Mouse (Mus musculus) liver, embryonic 14.5 days (tissue): Measurements from ENCODE around the gene Lamtor2.

Experiments
- CTCF ChIP-seq: IDR thresholded peaks from 2 replicates; pipeline ENCODE4 v1.5.1; 2016; ENCODE audit warnings: antibody characterized with exemption, low read depth, control low read depth
- EP300 ChIP-seq: IDR thresholded peaks from 2 replicates; pipeline ENCODE4 v1.6.1; 2016; ENCODE audit warnings: antibody characterized with exemption, low read depth

GRCm38 (mm10) chr3:88530082-88530864, 22.6 kb downstream of the Lamtor2 start:
- TF ChIP-seq CTCF (no peak), EP300 (no peak)
